Mouse (Mus musculus): ENCODE data around the gene Adam10.
A peak's percentile ranks its signal among the peaks of the same experiment; 100 is the strongest.

Gene Adam10

DNA sequence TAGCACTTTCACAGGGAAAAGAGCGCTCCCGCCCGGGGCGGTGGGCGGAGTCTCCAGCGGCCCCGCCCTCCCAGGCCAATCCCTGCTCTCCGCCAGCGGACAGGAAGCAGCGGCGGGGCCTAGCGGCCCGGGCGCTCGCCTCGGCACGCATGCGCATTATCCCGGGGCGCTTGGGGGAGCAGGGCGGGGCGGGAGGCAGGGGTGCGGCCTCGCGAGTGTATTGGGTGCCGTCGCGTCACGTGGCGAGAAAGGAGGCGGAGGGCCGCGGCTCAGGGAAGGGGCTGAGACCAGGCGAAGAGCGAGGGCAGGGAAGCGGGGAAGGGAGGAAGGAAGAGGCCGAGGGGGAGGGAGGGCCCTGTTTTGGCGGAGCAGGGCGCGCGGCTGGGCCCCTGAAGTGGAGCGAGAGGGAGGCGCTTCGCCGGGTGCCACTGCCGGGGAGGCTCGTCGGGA lies at the start of gene Adam10:
Adam10 (plus strand) TSS at position 316 of the 450 bp plus-strand sequence.
- DNase-seq = peak; percentile 99

GRCm38 (mm10) chr9:70629711-70630110 lies 49.1 kb upstream of the Adam10 start:
- peak; percentile 49 for DNase-seq

DNA sequence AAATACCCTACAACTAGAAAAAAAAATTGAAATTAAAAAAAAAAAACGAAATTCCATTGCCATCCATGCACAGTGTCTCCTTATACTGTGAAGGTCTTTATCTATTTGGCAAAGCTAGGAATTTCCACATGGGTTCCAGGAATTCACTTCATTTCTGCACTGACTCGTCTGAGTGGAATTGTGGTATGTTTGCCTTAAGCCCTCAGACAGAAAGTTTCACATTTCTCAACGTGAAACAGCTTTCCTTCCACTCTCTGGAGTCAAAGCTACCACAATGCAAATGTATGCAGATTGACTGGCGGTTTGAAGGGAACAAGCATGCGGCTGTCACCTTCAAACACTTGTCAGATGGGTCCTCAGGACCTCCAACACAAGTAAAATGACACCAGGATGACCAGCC lies 47.1 kb upstream of the Adam10 start:
- no peak for DNase-seq

DNA sequence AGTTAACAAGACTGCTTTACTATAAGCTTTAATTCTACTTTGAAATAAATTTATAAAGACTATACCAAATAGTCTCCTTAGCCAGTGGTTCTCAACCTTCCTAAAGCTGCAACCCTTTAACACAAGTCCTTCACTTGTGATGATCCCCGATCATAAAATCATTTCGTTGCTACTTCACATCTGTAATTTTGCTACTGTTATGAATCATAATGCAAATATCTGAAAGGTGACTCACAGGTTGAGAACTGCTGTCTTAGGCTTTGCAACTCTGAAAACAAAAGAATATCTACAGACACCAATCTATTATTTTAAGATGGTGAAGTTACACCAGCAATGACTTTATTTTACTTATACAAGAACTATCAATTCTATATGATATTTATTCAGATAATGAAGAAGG lies 42.0 kb upstream of the Adam10 start:
- no peak for DNase-seq

DNA sequence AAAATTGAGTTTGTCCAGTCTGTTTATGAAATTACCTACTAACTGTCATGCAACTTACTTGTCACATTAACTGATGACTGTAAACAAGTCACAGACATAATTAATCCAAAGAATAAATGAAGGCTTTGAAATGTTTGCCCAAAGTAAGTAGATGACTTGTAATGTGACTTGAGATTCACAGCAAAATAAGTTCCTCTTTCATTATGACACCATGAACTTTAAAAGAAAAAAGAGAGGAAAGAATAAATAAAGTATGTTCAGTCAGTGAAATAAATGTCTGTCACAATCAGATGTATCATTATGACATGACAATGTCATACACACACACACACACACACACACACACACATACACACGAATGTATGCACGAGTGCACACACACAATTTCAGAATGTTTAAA lies 28.5 kb upstream of the Adam10 start:
- no peak for DNase-seq

DNA sequence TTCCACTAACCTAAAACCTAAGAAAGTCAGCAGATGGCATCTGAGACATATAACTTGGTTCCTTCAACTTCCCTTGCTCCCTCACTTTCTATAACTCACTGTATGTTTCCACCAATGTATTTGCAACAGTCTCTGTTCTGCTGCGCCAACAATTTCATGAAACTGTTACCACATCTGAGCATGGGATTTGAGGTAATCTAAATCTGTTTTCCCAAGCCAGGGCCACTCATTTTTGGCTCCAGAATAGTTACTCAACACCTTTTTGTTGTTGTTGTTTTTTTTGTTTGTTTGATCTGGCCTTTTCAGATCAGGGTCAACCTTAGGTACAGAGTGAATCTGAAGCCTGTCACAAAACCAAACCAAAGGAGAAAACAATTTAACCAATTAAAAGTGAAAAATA lies 27.8 kb upstream of the Adam10 start:
- no peak for DNase-seq

- DNase-seq = no peak
Observed at GRCm38 (mm10) chr9:70652221-70652620, 26.6 kb upstream of the Adam10 start.

GRCm38 (mm10) chr9:70653875-70654274 lies 24.9 kb upstream of the Adam10 start:
- no peak for DNase-seq

GRCm38 (mm10) chr9:70654496-70654895 lies 24.3 kb upstream of the Adam10 start:
- DNase-seq = peak; percentile 43

DNA sequence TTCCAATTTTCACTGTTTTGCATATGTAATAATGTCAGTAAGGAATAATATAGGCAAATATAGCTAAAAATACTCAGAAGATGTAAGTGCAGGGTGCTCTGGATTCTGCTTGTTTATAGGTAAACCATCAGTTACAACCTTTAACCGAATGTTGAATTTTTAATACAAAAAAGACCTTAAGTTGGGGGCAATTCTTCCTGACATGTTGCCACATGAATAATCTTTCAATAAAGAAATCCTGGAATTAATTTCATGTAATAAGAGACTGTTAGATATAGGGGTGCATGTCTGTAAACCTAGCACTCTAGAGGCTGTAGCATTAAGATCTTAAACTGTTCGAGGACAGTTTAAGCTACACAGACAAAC lies 23.1 kb upstream of the Adam10 start:
- DNase-seq = no peak

- DNase-seq = peak; percentile 65
Observed at GRCm38 (mm10) chr9:70656130-70657007, 22.4 kb upstream of the Adam10 start, which contains the start of gene Gm10642. TSS of gene Gm10642 (plus strand) at chr9:70656251.

- peak; percentile 99 for DNase-seq
Observed at GRCm38 (mm10) chr9:70657013-70657967, 21.5 kb upstream of the Adam10 start, which contains the start of gene Mindy2. TSS of gene Mindy2 (minus strand) at chr9:70657174.

DNA sequence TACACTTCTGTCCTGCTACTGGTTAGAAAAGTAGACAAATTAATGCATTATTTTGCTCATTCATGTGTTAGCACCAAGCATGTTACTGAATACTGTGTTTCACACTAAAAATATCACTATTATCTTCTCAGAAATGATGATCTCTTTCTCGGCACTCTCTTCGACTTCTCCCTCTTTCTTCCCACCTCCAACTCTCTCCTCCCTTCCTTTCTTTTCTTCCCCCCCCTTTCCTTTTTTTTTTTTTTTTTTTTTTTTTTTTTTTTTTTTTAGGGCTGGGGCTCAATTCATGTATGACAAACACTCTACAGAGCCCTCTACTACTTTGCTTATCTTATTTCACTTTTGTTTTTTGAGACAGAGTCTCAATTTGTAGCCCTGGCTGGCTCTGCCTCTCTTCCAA lies 20.5 kb upstream of the Adam10 start:
- no peak for DNase-seq

DNA sequence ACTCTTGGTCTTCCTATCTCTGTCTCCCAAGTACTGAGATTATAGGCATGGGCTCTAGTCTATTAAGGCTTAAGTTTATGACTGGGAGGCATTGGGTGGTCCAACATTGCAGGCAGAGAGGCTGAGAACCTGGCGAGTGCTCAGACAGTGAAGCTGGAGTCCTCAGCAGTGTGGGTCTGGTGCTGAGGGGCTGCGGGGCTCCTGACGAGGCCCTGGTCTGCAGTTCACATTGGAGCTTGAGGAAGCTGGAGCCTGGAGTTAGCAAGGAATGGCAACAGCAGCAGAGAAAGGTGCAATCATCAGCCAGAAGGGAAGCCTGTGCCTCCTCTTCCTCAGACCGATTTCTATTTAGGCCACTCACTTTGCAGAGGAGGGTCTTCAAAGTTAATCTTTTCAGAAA lies 13.9 kb upstream of the Adam10 start:
- DNase-seq = no peak

DNA sequence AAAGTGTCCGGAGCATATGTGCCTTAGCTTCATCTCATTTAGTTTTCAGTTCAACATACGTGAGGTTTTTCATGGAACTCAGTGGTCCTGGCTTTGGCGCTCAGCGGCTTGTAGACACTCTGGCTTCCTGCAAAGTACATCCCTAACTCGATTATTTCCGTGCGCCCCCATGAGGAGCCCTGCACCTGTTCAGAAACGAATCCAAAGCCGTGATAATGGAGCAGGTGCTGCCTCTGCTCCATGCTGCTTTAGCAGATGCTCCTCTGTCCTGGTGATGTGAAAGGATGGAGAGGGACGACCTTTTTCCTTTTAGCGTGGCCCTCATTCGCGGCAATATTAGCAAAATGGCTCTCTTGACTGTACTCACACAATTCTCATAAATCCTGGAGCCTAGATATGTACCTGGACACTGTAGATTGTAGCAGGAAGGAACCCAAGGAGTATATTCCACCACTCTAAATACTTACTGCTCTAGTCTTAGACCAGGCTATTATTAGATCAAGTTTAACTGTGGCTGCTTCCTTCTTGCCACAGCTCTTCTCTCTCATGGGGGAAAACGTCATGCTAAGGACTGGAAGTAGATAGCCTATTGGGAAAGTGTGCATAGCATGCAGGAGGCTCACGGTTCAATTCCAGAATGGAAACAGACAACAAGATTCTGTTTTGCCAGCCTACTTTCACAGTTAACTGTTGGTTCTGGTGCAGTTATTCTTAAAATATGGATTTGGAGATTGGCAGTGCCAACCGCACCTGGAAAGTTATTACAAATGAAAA lies 13.2 kb upstream of the Adam10 start:
- DNase-seq = peak; percentile 93

DNA sequence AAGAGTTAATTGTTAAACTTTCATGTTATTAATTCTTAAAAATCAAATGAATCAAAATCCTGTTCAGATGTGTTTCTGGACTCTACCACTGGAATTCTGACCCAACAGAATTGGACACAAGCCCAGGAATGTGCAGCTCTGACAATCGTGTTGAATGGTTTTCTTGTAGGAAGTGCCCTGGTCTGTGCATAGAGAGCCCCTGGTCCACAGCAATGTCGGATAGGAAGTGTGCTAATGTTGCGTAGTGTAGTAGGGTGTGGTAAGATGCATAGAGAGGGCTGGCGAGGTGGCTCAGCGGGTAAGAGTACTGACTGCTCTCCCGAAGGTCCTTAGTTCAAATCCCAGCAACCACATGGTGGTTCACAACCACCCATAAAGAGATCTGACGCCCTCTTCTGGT lies 12.0 kb upstream of the Adam10 start:
- DNase-seq = no peak

- DNase-seq = no peak
Observed at GRCm38 (mm10) chr9:70668048-70668447, 10.7 kb upstream of the Adam10 start.

GRCm38 (mm10) chr9:70669197-70669596 lies 9.6 kb upstream of the Adam10 start:
- DNase-seq = no peak

DNA sequence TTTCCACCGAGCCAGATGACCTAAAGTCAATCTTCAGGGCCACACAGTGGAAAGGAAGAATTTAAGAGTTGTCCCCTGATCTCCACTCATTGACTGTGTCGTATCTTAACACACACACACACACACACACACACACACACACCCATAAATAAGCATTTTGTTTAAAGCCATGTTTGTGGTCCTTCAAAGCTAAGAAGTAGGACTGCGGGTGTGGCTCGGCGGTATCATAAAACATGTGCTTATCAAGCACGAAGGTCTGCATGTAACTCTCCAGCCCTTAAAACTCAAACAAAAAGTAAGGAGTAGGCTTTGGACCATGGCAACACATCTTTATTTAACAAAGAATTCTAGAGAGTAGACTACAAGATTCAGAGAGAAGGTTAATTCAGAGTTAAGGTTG lies 8.4 kb upstream of the Adam10 start:
- DNase-seq = no peak

DNA sequence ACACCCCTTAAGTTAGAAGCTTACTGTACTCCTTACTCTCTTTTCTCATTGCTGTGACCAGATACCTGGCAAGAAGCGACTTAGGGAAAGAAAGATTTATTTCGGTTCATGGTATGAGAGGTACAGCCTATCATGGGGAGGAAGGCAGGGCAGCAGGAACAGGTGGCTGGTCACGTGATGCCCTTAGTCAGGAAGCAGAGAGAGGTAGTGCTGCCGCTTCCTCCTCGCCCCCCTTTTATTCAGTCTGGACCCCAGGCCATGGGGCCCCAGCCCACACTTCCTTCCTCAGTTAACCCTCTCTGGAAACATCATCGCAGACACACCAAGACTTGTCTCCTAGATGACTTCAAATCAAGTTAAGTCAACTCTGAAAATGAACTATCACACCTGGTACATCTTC lies 7.5 kb upstream of the Adam10 start:
- DNase-seq = no peak

- no peak for DNase-seq
Observed at GRCm38 (mm10) chr9:70671772-70672579, 6.8 kb upstream of the Adam10 start.

GRCm38 (mm10) chr9:70673656-70674055 lies 5.1 kb upstream of the Adam10 start:
- no peak for DNase-seq

Measured in cerebellum, adult 11 months (tissue).